Mouse (Mus musculus): ENCODE measurements at regions not wholly inside any gene's neighbourhood (a gene's known extent, or its start where the extent isn't known, plus 50 kb on each side); places are given as distances from the start of the nearest gene placed in this dataset.

DNA sequence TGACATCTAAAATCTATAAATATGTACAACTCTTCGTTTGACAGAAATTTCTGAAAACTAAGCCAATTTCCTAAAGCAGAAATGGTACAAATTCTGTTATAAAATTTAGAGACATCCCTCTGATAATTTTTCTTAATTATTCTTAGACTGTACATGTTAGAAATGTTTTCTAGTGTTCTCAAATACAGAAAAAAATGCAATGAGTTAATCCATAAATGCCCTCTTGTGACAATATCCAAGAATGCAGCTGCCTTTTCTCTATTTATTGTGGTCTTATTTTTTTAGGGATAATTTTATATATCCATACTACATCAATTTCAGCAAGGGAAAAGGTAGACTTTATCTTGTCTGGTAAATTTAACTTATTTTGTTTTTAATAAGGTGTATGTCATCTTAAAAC is 367.3 kb downstream of the Prkd1 start:
- Histone ChIP-seq H3K4me3 (replicated peaks; ENCODE audit: insufficient read depth, low read depth, low read length) (no peak overlapping the region), H3K27ac (ENCODE audit: insufficient read depth, low read length) (no peak overlapping the region), H3K4me1 (ENCODE audit: control insufficient read depth, insufficient read depth, low read length) (no peaks in the 10 kb centered on the region), H3K27me3 (ENCODE audit: control insufficient read depth, insufficient read depth, low read length) (no peaks in the 10 kb centered on the region)
- no peak for DNase-seq
- TF ChIP-seq CTCF (IDR thresholded peaks at IDR 0.05; ENCODE audit: borderline replicate concordance, insufficient read depth, low read depth, low read length) = no peak
- no peak for TF ChIP-seq POLR2A (IDR thresholded peaks at IDR 0.05; ENCODE audit: borderline replicate concordance, insufficient read depth, low read length)
- WGBS = 82% methylated on average over 1 of the region's 1 CpGs

All from cerebellum, adult 2 months (tissue).